Mouse (Mus musculus): ENCODE measurements around the gene Sphkap.

The Sphkap gene

DNA sequence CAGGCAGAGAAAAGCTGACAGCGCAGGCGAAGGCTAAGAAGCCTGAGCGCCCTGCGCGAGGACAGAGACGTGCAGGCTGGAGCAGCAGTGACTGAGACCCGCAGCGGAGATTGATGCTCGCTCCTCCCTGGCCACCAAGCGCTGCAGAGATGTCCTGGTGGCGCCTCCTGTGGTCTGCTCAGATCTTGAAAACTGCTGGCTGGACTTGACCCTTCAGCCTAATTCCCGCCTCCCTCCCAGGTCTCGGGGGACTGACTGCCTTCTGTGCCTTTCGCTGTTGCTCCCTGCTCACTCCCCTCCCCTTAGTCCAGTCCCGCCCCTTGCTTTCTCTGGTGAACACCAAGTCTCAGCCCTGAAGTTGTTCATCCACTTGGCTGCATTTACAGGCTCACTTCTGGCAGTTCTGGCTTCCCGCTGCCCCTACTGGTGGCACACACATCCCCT lies at the start of gene Sphkap:
Gene Sphkap (minus strand): TSS at position 180 of the 444 bp plus-strand sequence.
- peak; percentile 3 for DNase-seq

DNA sequence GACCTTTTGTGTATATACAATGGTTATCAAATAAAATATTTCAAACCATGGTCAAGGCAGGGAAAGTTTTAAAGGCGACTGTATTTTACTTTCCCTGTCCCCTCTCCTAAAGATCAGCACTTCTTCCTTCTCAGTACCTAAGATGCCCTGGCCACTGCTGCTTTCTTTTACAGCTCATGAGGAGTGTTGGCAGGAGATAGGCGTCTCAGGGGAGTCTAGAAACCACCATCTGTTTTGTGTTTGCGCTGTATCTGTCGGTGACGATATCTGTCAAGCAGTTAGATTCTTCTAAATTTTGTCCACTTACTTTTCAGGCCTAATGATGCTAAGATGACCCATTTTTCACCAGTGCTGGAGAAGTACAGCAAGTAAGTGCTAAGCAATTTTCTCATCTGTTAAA lies 43.3 kb upstream of the Sphkap start:
- no peak for DNase-seq

GRCm38 (mm10) chr1:83440422-83440821 lies 32.4 kb upstream of the Sphkap start:
- no peak for DNase-seq

- DNase-seq, result no peak
Observed at GRCm38 (mm10) chr1:83433932-83434331, 25.9 kb upstream of the Sphkap start.

- DNase-seq, result no peak
Observed at GRCm38 (mm10) chr1:83429866-83430265, 21.9 kb upstream of the Sphkap start.

DNA sequence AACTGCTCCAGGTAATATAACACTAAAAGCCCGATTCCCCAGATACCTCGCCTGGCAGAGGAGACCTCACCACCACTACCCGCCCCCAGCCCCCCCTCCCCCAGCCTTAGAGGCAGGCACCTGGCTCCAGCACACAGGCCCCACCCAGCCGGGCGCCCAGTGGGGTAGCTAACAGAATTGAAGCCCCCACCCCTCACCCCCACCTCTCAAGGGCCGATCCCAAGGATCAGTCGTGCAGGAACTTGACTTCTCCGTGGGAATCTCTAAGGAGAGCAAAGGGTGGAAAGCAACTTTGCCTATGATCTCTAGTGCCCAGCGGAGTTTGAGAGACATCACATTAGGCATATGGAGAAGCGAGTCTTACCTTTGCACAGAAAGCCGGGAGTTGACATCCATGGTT lies 384 bp downstream of the Sphkap start:
- no peak for DNase-seq

GRCm38 (mm10) chr1:83406882-83407549 lies 984 bp downstream of the Sphkap start:
- DNase-seq, result no peak

DNA sequence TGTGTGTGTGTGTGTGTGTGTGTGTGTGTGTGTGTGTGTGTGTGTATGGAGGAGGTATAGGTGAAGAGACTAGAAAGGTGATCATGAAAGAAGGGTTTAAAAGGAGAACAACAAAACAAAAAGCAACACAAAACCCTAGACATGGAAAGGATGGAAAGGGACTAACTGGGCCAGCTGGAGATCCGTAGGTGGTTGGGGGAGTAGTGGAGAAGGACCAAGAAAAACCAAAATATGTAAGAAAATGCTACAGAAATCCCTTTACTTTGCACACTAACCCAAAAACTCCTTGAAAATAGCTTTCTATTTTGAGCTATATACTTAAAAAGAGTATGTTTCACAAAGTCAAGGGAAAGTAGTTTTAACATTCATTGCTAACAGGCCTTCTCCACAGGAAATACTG lies 6.9 kb downstream of the Sphkap start:
- no peak for DNase-seq

- no peak for DNase-seq
Observed at GRCm38 (mm10) chr1:83396284-83396683, 11.7 kb downstream of the Sphkap start.

DNA sequence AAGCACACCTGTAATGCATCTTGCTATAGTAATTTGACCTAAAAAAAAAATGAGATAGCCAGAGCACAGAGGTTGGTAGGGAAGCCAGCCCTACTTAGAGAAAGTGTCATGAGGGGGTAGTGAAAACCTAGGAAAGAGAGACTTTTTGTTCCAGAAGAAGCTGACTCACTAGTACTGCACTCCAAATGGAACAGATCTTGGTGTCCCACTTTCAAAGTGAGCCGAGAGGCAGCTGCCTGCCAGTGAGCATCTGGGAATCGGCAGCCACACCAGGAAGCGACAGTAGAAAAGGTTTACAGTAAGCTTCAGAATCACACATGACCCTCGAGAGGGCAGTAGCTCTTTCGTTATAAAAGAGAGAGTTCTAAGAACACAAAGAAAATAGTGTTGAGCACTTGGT lies 12.4 kb downstream of the Sphkap start:
- no peak for DNase-seq

DNA sequence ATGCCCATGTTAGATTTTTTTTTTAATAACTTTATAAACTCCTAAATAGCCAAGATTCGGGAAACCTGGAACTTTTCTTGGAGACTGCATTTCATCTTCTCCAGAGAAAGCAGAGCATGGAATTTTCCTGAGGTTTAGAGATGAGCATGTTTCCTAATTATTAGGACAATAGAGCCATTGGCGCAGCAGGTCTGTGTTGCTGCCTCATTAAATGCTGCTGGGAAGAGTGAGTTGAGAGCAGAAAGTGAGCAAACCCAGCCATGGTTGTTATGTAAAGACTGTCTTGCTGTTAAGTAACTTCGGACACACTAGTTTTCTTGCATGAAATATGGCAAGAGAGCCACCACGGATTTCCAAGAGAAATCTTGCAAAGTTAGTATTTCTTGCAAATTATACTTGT lies 18.6 kb downstream of the Sphkap start:
- DNase-seq, result no peak

GRCm38 (mm10) chr1:83377404-83377803 lies 30.6 kb downstream of the Sphkap start:
- DNase-seq, result no peak

- no peak for DNase-seq
Observed at GRCm38 (mm10) chr1:83366456-83366855, 41.5 kb downstream of the Sphkap start.

- no peak for DNase-seq
Observed at GRCm38 (mm10) chr1:83362168-83362567, 45.8 kb downstream of the Sphkap start.

DNA sequence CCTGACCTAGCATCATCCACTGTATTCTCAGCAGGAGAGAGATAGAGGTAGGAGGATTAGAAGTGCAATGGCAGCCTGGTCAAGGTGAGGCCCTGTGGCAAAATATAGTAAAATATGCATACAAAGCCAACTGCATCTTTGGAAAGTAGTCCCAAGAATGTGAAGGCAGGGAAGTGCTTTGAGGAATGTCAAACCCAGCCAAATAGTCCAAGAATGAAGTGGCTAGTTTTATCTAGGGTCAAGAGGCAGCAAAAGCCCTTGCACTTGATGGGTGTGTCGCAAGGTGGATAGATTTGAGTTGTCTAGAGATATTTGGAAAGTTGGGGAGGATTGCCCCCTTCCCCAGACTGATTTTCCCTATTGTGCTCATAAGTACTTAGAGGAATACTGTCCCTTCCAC lies 61.5 kb downstream of the Sphkap start:
- no peak for DNase-seq

DNA sequence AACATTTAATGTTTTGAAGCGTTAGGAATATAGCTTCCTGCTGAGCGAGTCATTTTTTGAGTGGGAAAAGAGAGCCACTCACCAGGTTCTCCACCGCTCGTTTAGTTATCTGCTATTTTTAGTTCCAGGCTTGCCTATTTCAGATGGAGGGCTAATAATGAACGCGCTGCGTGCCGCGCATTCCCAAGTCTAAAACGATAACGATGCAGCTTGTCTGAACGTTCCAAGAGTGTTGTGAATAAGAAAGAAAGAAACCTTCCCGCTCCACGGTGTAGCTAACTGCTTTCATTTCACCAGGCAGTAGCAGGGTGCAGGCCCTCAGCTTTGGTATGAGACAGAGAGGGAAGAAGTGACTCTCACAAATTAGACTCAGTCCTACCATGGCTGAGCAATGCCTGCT lies 62.4 kb downstream of the Sphkap start:
- DNase-seq, result no peak

GRCm38 (mm10) chr1:83345069-83345468 lies 62.9 kb downstream of the Sphkap start:
- DNase-seq, result no peak

GRCm38 (mm10) chr1:83342726-83343250 lies 65.2 kb downstream of the Sphkap start:
- no peak for DNase-seq

DNA sequence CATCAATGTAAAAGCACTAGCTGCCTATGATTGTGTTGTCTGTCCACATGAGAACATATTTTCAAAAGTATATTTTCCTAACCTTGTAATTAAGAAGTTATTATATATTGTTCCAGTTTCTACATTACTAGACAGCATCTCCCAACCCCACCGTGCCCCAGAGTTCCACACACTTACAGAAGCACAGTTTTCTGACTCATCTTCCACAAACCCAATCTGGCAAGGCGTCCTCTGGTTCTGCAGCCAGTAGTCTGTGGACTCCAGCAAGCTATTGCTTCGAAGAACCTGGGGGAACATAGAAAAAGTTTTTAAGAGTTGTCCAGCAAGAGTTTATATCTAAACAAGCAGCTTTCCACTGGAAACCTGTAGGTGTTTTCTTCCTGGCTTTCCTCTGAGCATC lies 68.6 kb downstream of the Sphkap start:
- no peak for DNase-seq

GRCm38 (mm10) chr1:83316917-83317316 lies 91.1 kb downstream of the Sphkap start:
- no peak for DNase-seq

- no peak for DNase-seq
Observed at GRCm38 (mm10) chr1:83315146-83315545, 92.9 kb downstream of the Sphkap start.

GRCm38 (mm10) chr1:83311607-83312295 lies 96.2 kb downstream of the Sphkap start:
- DNase-seq, result no peak

- DNase-seq, result no peak
Observed at GRCm38 (mm10) chr1:83297137-83298076, 110.6 kb downstream of the Sphkap start.

Data from kidney, adult 9 months (tissue).